Mouse (Mus musculus): ENCODE data around the gene Slc7a14. TPM values are rescaled to one million over a fixed set of nuclear protein-coding genes. Genes with fewer than 3 reads are reported as not detected.

Slc7a14 gene
- not detected in 2 replicates for polyA plus RNA-seq (2012)

GRCm38 (mm10) chr3:31309934-31310787 is at the start of gene Slc7a14:
Gene Slc7a14, minus strand, starts transcription at chr3:31310378.
- no peaks in the 10 kb centered on the region for H3K36me3 ChIP-seq (ENCODE audit: control insufficient read depth)
- H3K27me3 ChIP-seq (ENCODE audit: control insufficient read depth): peaks cover 19% of the 10 kb centered on the region
- no peaks in the 10 kb centered on the region for H3K9me3 ChIP-seq (ENCODE audit: control insufficient read depth, low read length)
- H3K4me1 ChIP-seq (ENCODE audit: control insufficient read depth): no peaks in the 10 kb centered on the region
- TF ChIP-seq GATA1 (IDR thresholded peaks at IDR 0.05; ENCODE audit: low read length): no peak
- no peak for TF ChIP-seq TAL1 (IDR thresholded peaks at IDR 0.05; ENCODE audit: low read length)
- H3K4me3 ChIP-seq (replicated peaks): no peak within 1 kb of the TSS

GRCm38 (mm10) chr3:31346540-31346939 is 36.4 kb upstream of the Slc7a14 start:
- Histone ChIP-seq H3K9me3 (ENCODE audit: control insufficient read depth, low read length) (peaks cover 4% of the 10 kb centered on the region; the same call in 1 of the 2 replicates), H3K36me3 (ENCODE audit: control insufficient read depth) (no peaks in the 10 kb centered on the region), H3K4me3 (replicated peaks) (no peak overlapping the region), H3K27me3 (ENCODE audit: control insufficient read depth) (no peaks in the 10 kb centered on the region), H3K4me1 (ENCODE audit: control insufficient read depth) (no peaks in the 10 kb centered on the region)
- TF ChIP-seq GATA1 (IDR thresholded peaks at IDR 0.05; ENCODE audit: low read length) (no peak), TAL1 (IDR thresholded peaks at IDR 0.05; ENCODE audit: low read length) (no peak)

GRCm38 (mm10) chr3:31345766-31346165 is 35.6 kb upstream of the Slc7a14 start:
- H3K36me3 ChIP-seq (ENCODE audit: control insufficient read depth): no peaks in the 10 kb centered on the region
- H3K9me3 ChIP-seq (ENCODE audit: control insufficient read depth, low read length): peaks cover 4% of the 10 kb centered on the region; the same call in 1 of the 2 replicates
- no peaks in the 10 kb centered on the region for H3K27me3 ChIP-seq (ENCODE audit: control insufficient read depth)
- TF ChIP-seq GATA1 (IDR thresholded peaks at IDR 0.05; ENCODE audit: low read length): no peak
- TF ChIP-seq TAL1 (IDR thresholded peaks at IDR 0.05; ENCODE audit: low read length): no peak
- H3K4me1 ChIP-seq (ENCODE audit: control insufficient read depth): no peaks in the 10 kb centered on the region
- no peak overlapping the region for H3K4me3 ChIP-seq (replicated peaks)

GRCm38 (mm10) chr3:31339236-31339635 is 29.1 kb upstream of the Slc7a14 start:
- TF ChIP-seq GATA1 (IDR thresholded peaks at IDR 0.05; ENCODE audit: low read length): no peak
- TF ChIP-seq TAL1 (IDR thresholded peaks at IDR 0.05; ENCODE audit: low read length): no peak
- no peaks in the 10 kb centered on the region for H3K9me3 ChIP-seq (ENCODE audit: control insufficient read depth, low read length)
- no peaks in the 10 kb centered on the region for H3K36me3 ChIP-seq (ENCODE audit: control insufficient read depth)
- no peaks in the 10 kb centered on the region for H3K4me1 ChIP-seq (ENCODE audit: control insufficient read depth)
- no peak overlapping the region for H3K4me3 ChIP-seq (replicated peaks)
- no peaks in the 10 kb centered on the region for H3K27me3 ChIP-seq (ENCODE audit: control insufficient read depth)

- no peak overlapping the region for H3K4me3 ChIP-seq (replicated peaks)
- TF ChIP-seq TAL1 (IDR thresholded peaks at IDR 0.05; ENCODE audit: low read length) (no peak), GATA1 (IDR thresholded peaks at IDR 0.05; ENCODE audit: low read length) (no peak)
- no peaks in the 10 kb centered on the region; the same call in 1 of the 2 replicates for H3K9me3 ChIP-seq (ENCODE audit: control insufficient read depth, low read length)
- no peaks in the 10 kb centered on the region for H3K4me1 ChIP-seq (ENCODE audit: control insufficient read depth)
- no peaks in the 10 kb centered on the region for H3K27me3 ChIP-seq (ENCODE audit: control insufficient read depth)
- H3K36me3 ChIP-seq (ENCODE audit: control insufficient read depth): no peaks in the 10 kb centered on the region
Measured at GRCm38 (mm10) chr3:31328237-31328836, 18.2 kb upstream of the Slc7a14 start.

- Histone ChIP-seq H3K9me3 (ENCODE audit: control insufficient read depth, low read length) (no peaks in the 10 kb centered on the region; the same call in 1 of the 2 replicates), H3K4me3 (replicated peaks) (no peak overlapping the region), H3K4me1 (ENCODE audit: control insufficient read depth) (no peaks in the 10 kb centered on the region), H3K36me3 (ENCODE audit: control insufficient read depth) (no peaks in the 10 kb centered on the region), H3K27me3 (ENCODE audit: control insufficient read depth) (no peaks in the 10 kb centered on the region)
- no peak for TF ChIP-seq GATA1 (IDR thresholded peaks at IDR 0.05; ENCODE audit: low read length)
- no peak for TF ChIP-seq TAL1 (IDR thresholded peaks at IDR 0.05; ENCODE audit: low read length)
Measured at GRCm38 (mm10) chr3:31327791-31328190, 17.6 kb upstream of the Slc7a14 start.

GRCm38 (mm10) chr3:31324231-31324654 is 14.1 kb upstream of the Slc7a14 start:
- Histone ChIP-seq H3K36me3 (ENCODE audit: control insufficient read depth) (no peaks in the 10 kb centered on the region), H3K9me3 (ENCODE audit: control insufficient read depth, low read length) (no peaks in the 10 kb centered on the region), H3K4me3 (replicated peaks) (no peak overlapping the region), H3K27me3 (ENCODE audit: control insufficient read depth) (no peaks in the 10 kb centered on the region), H3K4me1 (ENCODE audit: control insufficient read depth) (no peaks in the 10 kb centered on the region)
- TF ChIP-seq GATA1 (IDR thresholded peaks at IDR 0.05; ENCODE audit: low read length) (no peak), TAL1 (IDR thresholded peaks at IDR 0.05; ENCODE audit: low read length) (no peak)

- Histone ChIP-seq H3K4me1 (ENCODE audit: control insufficient read depth) (no peaks in the 10 kb centered on the region), H3K36me3 (ENCODE audit: control insufficient read depth) (no peaks in the 10 kb centered on the region), H3K27me3 (ENCODE audit: control insufficient read depth) (peaks cover 19% of the 10 kb centered on the region), H3K4me3 (replicated peaks) (no peak overlapping the region), H3K9me3 (ENCODE audit: control insufficient read depth, low read length) (no peaks in the 10 kb centered on the region)
- TF ChIP-seq GATA1 (IDR thresholded peaks at IDR 0.05; ENCODE audit: low read length): no peak
- no peak for TF ChIP-seq TAL1 (IDR thresholded peaks at IDR 0.05; ENCODE audit: low read length)
Measured at GRCm38 (mm10) chr3:31309371-31309933, 726 bp downstream of the Slc7a14 start.

GRCm38 (mm10) chr3:31308906-31309305 is 1.3 kb downstream of the Slc7a14 start:
- H3K4me3 ChIP-seq (replicated peaks): no peak overlapping the region
- no peaks in the 10 kb centered on the region for H3K9me3 ChIP-seq (ENCODE audit: control insufficient read depth, low read length)
- H3K4me1 ChIP-seq (ENCODE audit: control insufficient read depth): no peaks in the 10 kb centered on the region
- peaks cover 19% of the 10 kb centered on the region for H3K27me3 ChIP-seq (ENCODE audit: control insufficient read depth)
- no peaks in the 10 kb centered on the region for H3K36me3 ChIP-seq (ENCODE audit: control insufficient read depth)
- TF ChIP-seq TAL1 (IDR thresholded peaks at IDR 0.05; ENCODE audit: low read length) (no peak), GATA1 (IDR thresholded peaks at IDR 0.05; ENCODE audit: low read length) (no peak)

Measured in erythroblast, embryonic 14.5 days (primary cell).